Mouse (Mus musculus) lung, adult 2 months (tissue): ENCODE measurements at regions not wholly inside any gene's neighbourhood (a gene's known extent, or its start where the extent isn't known, plus 50 kb on each side); places are given as distances from the start of the nearest gene placed in this dataset.

Experiments used
- CTCF ChIP-seq: fragments of 200-500 bp; IDR thresholded peaks from 2 replicates; pipeline ENCODE4 v1.5.1; 2011; ENCODE audit warnings: mild to moderate bottlenecking, low read length, control low read depth; ENCODE audit not compliant: insufficient read depth
- POLR2A ChIP-seq: fragments of 200-500 bp; IDR thresholded peaks from 2 replicates; pipeline ENCODE4 v1.6.1; 2011; ENCODE audit warnings: low read depth, mild to moderate bottlenecking, control low read depth, low read length, borderline replicate concordance; ENCODE audit errors: extremely low read depth

- TF ChIP-seq POLR2A (no peak), CTCF (no peak)
Measured at GRCm38 (mm10) chr9:61645661-61646425, 268.5 kb downstream of the Rplp1 start.
